Mouse (Mus musculus) ES-E14 (cell line): ENCODE data around the gene Cpvl. TPM values are rescaled to one million over a fixed set of nuclear protein-coding genes. Genes with fewer than 3 reads are reported as not detected.

Source experiments
- DNase-seq: peaks from one replicate; pipeline ENCODE4 v3.0.0-alpha.2; 2013; ENCODE audit warnings: low read depth, low spot score
- H3K27ac ChIP-seq: 2 replicates; pipeline ENCODE4 v1.5.1; 2012; ENCODE audit warnings: low read depth, mild to moderate bottlenecking, low read length, moderate library complexity, mixed read lengths; ENCODE audit not compliant: poor library complexity, insufficient read depth, severe bottlenecking
- H3K36me3 ChIP-seq: 2 replicates; pipeline ENCODE4 v1.6.1; 2012; ENCODE audit warnings: mild to moderate bottlenecking, low read length, moderate library complexity, mixed read lengths; ENCODE audit not compliant: control insufficient read depth, poor library complexity, insufficient read depth, severe bottlenecking
- H3K4me1 ChIP-seq, 2 experiments: fragments of 150-350 bp in 1 of 2; sonication (generic) in 1 of 2; 2 replicates each; pipeline ENCODE4 v1.6.1; 2012; ENCODE audit warnings: low read length in 2 of 2, mild to moderate bottlenecking in 1 of 2, mixed read lengths in 1 of 2; ENCODE audit not compliant: control insufficient read depth in 2 of 2, insufficient read depth in 2 of 2, poor library complexity in 1 of 2
- H3K4me3 ChIP-seq, 2 experiments: fragments of 150-350 bp in 1 of 2; sonication (generic) in 1 of 2; 2 replicates each; pipeline ENCODE4 v1.5.1; 2012; ENCODE audit warnings: low read length in 2 of 2, low read depth in 1 of 2, mild to moderate bottlenecking in 1 of 2, mixed read lengths in 1 of 2; ENCODE audit not compliant: insufficient read depth in 1 of 2, poor library complexity in 1 of 2, severe bottlenecking in 1 of 2
- H3K9ac ChIP-seq: 2 replicates; pipeline ENCODE4 v1.6.1; 2012; ENCODE audit warnings: low read depth, mild to moderate bottlenecking, low read length, mixed read lengths; ENCODE audit not compliant: poor library complexity, insufficient read depth, severe bottlenecking
- H3K9me3 ChIP-seq: fragments of 150-350 bp; sonication (generic); 2 replicates; pipeline ENCODE4 v1.6.1; 2012; ENCODE audit warnings: low read depth, mild to moderate bottlenecking, low read length; ENCODE audit not compliant: control insufficient read depth, insufficient read depth
- CHD2 ChIP-seq: IDR thresholded peaks from 2 replicates; pipeline ENCODE4 v1.6.1; 2014; ENCODE audit warnings: mild to moderate bottlenecking, low read depth, low read length, inconsistent platforms
- HCFC1 ChIP-seq: IDR thresholded peaks from 2 replicates; pipeline ENCODE4 v1.6.1; 2012; ENCODE audit warnings: low read length, inconsistent platforms, borderline replicate concordance; ENCODE audit not compliant: insufficient read depth
- MAFK ChIP-seq: IDR thresholded peaks from 2 replicates; pipeline ENCODE4 v1.6.1; 2014; ENCODE audit warnings: mild to moderate bottlenecking, low read depth, low read length, inconsistent platforms; ENCODE audit not compliant: insufficient read depth
- ZC3H11A ChIP-seq: IDR thresholded peaks from 2 replicates; pipeline ENCODE4 v1.6.1; 2012; ENCODE audit warnings: low read depth, mild to moderate bottlenecking, inconsistent platforms, low read length, borderline replicate concordance
- ZNF384 ChIP-seq: IDR thresholded peaks from 2 replicates; pipeline ENCODE4 v1.6.1; 2012; ENCODE audit warnings: low read depth, low read length, inconsistent platforms
- in situ Hi-C, 2 experiments: fragments of 600-800 bp; cut with MboI; formaldehyde crosslinking; loops; one replicate each; pipeline ENCODE4 v1.15.1; 2025; ENCODE audit warnings: low sequenced_read_pairs in 2 of 2, inconsistent platforms in 1 of 2; ENCODE audit not compliant: unreplicated experiment in 2 of 2
- total RNA-seq: library from RNA; depleted of rRNA; stranded (reverse); fragments of 300-350 nt; gene quantifications from 2 replicates; pipeline ENCODE4 v1.2.3, GENCODE M21; 2012; rRNA removed

Cpvl gene
- total RNA-seq, 1 experiment: 0.40 TPM

DNA sequence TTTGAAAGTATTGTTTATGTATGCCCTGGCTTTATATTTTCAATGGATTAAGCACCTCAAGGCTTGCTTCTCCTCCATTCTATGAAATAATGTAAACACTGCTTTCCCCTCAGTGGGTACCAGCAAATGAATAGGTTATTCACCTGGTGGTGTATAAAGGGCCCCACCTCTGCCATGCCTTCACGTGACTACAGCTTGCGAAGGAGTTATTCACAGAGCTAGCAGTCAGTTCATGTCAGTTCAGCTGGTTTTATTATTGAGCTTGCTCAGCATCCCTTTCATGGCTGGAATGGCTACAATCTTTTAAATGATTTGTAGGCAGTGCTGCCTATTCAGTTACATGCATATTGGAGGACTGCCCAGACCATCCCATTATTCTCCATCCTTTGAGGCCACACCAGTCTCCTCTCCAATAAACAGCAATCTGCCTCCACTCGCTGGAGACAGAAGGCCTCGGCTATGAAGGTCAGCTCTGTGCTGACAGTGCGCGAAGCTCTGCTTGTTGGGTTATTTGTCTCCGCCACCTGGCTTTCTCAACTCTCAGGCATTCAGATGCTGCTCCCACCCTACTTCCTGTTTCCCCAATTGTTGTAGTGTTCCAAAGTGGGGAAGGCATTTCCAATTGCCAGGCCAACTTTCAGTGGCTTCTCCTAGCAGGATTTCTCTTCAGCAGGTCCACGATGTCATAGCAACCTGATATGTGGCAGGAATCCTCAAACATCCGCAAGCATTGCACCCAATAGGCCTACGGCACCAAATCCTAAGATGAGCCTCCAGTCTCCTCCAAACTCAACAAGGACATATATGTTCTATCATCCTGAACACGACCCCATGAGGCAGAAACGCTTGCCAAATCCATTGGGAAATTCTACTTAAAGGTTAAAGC, 123.3 kb downstream of the Cpvl start:
- Histone ChIP-seq H3K36me3 (no peaks in the 10 kb centered on the region), H3K4me1 (no peaks in the 10 kb centered on the region), H3K4me3 (no peak overlapping the region), H3K9ac (no peak overlapping the region), H3K27ac (no peak overlapping the region), H3K9me3 (no peaks in the 10 kb centered on the region)
- DNase-seq: no peak
- in situ Hi-C loops: no loop called here
- TF ChIP-seq MAFK (no peak), HCFC1 (no peak), CHD2 (no peak), ZNF384 (no peak), ZC3H11A (no peak)

- TF ChIP-seq MAFK: no peak
- no peak for TF ChIP-seq ZC3H11A
- TF ChIP-seq CHD2: no peak
- TF ChIP-seq HCFC1: no peak
- Histone ChIP-seq H3K9me3 (no peaks in the 10 kb centered on the region), H3K27ac (no peak overlapping the region), H3K9ac (no peak overlapping the region), H3K36me3 (no peaks in the 10 kb centered on the region), H3K4me3 (no peak overlapping the region), H3K4me1 (no peaks in the 10 kb centered on the region)
- no peak for DNase-seq
- in situ Hi-C loops: no loop called here
Observed at GRCm38 (mm10) chr6:53854226-53854625, 124.2 kb downstream of the Cpvl start.

DNA sequence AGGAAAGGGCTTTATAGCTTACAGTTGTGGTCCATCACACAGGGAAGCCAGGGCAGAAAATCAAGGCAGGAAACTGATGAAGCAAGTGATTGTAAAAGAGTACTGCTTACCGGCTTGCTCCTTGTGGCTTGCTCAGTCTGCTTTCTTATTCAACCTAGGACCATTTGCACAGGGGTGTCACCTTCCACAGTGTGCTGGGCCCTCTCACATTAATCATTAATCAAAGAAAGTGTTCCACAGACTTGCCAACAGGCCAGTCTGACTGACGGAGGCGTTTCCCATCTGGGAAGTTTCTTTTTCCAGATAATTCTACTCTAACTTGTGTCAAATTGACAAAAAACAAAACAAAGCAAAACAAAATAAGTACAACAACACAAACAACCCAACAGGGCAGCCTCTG, 124.9 kb downstream of the Cpvl start:
- Histone ChIP-seq H3K27ac (no peak overlapping the region), H3K36me3 (no peaks in the 10 kb centered on the region), H3K9me3 (no peaks in the 10 kb centered on the region), H3K9ac (no peak overlapping the region), H3K4me3 (no peak overlapping the region), H3K4me1 (no peaks in the 10 kb centered on the region)
- in situ Hi-C loops: no loop called here
- no peak for DNase-seq
- TF ChIP-seq ZC3H11A: no peak

DNA sequence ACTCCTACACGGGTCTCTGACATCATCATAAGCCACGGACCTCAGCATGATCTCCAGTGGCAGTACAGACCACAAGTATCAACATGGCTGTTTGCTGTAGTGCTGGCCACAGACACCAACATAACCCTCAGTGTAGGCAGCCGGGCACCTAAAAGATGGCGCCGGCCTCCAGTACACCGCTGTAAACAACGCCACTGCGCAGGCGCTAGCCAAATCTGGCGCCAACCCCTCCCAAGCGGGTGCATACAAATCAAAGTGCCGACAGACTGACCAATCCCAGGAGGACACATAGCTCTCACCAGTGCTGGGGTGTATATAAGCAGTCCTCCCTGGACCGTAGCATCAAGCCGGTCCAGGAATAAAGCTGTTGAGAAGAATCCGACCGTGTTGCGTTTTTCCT, 133.8 kb downstream of the Cpvl start:
- in situ Hi-C loops: no loop called here
- H3K27ac ChIP-seq: no peak overlapping the region

DNA sequence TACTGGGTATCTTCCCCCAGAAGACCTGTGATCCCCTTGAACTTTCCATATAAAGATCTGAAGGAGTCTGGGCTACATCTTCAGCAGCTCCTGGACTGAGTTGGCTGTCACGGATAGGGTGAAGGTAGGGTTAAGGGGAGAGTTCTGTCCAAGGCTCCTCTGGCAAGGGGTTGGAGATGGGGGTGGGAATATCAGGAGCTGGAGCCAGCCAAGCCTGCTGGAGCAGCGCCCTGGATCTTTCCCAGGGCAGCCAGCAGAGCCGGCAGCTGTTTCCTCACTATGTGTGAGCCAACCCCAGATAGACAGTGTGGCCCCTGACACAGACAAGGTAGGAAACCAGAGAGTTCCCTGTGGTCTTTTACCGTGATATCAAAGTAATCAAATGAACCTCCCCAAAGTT, 153.3 kb downstream of the Cpvl start:
- H3K4me1 ChIP-seq: no peaks in the 10 kb centered on the region
- no peak overlapping the region for H3K4me3 ChIP-seq
- H3K9me3 ChIP-seq: no peaks in the 10 kb centered on the region
- TF ChIP-seq HCFC1 (no peak), MAFK (no peak), ZNF384 (no peak), ZC3H11A (no peak), CHD2 (no peak)
- no peak for DNase-seq
- in situ Hi-C loops: no loop called here
- no peaks in the 10 kb centered on the region for H3K36me3 ChIP-seq
- H3K27ac ChIP-seq: no peak overlapping the region
- H3K9ac ChIP-seq: no peak overlapping the region

More for the DNA sequence above, 133.8 kb downstream of the Cpvl start:
- Histone ChIP-seq H3K36me3 (no peaks in the 10 kb centered on the region), H3K4me3 (peak overlapping the region in 1 of 2 experiments; percentile 53; a peak in 2 of 4 replicates), H3K4me1 (no peaks in the 10 kb centered on the region), H3K9me3 (no peaks in the 10 kb centered on the region), H3K9ac (no peak overlapping the region)
- DNase-seq: no peak
- TF ChIP-seq ZNF384 (no peak), CHD2 (no peak), ZC3H11A (no peak), MAFK (no peak), HCFC1 (no peak)

Other genes with a start within 250 kb of the Cpvl start
- gene Tril, start 157.8 kb downstream of the Cpvl start, total RNA-seq: 2.4 TPM in 2 replicates
- gene Chn2, start 60.9 kb upstream of the Cpvl start, total RNA-seq: 5.8 and 7.1 TPM in 2 replicates